Mouse (Mus musculus): ENCODE results near the gene Defb43.

The Defb43 gene

GRCm38 (mm10) chr14:63066630-63067310 is 55.2 kb downstream of the Defb43 start:
- peak; percentile 30 to 53 for DNase-seq (ENCODE audit: low spot score in 2 of 2)

Measured in natural killer cell, adult 2 months (primary cell).